Mouse (Mus musculus): ENCODE data around the gene Mogs. TPM values are rescaled to one million over a fixed set of nuclear protein-coding genes. Genes with fewer than 3 reads are reported as not detected.
A peak's percentile ranks its signal among the peaks of the same experiment; 100 is the strongest.
"Not testable (repeated sequence)": the region's sequence is repeated elsewhere in the genome, so short reads cannot be mapped to it uniquely, and the experiment has no call there.

The Mogs gene
- polyA plus RNA-seq, 1 experiment from 2014 or later = 13.7 TPM

DNA sequence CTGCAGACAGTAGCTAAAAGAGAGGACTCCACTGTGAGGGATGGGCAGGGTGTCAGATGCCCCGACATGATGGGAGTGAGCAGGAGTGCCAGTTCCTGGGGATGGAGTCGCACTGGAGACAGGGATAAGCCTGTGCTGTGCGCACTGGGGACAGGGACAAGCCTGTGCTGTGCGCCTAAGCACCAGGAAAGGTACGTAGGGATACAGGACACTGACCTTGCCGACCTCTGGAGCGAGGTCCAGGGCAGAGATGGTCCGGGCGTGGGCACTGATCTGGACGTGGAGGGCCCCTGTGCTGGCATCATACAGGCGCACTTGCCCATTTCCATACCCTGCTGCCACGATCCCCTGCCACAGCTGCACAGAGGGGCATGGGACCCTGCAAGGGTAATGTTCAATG is 37.7 kb downstream of the Mogs start:
- WGBS = 84% methylated on average over 12 of the region's 12 CpGs
- H3K4me3 ChIP-seq (ENCODE audit: low read length) = no peak overlapping the region
- no peak overlapping the region for H3K9ac ChIP-seq (ENCODE audit: low read length)
- no peaks in the 10 kb centered on the region for H3K9me3 ChIP-seq (ENCODE audit: control insufficient read depth, low read length)
- H3K36me3 ChIP-seq (ENCODE audit: control insufficient read depth, insufficient read depth, low read length) = peaks cover 11% of the 10 kb centered on the region; the same call in 1 of the 2 replicates
- H3K4me2 ChIP-seq (ENCODE audit: low read depth, low read length) = no peak overlapping the region
- no peak for ATAC-seq (ENCODE audit: low read depth)
- H3K4me1 ChIP-seq (replicated peaks; ENCODE audit: control insufficient read depth, insufficient read depth, low read length) = peaks cover 8% of the 10 kb centered on the region
- H3K27me3 ChIP-seq (ENCODE audit: control insufficient read depth, insufficient read depth, low read depth, low read length) = no peaks in the 10 kb centered on the region
- H3K27ac ChIP-seq (ENCODE audit: low read length) = no peak overlapping the region

DNA sequence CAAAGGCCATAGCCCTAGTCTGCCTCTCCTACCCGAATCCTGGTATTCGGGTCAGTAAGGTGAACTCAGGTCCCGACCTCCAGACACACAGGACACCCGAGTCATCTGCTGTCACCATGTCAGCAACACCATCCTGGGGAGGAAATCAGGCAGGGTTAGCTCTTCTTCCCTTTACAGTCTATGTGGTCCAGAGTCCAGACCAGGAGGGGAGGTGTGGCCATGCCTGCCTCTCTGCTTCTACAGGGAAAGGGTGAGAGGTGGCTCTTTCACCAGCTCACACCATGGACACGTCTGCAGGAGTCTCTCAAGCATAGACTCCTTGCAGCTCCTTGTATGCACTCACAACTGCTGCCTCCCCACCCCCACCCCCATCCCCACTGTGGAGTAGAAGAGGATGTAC is 38.2 kb downstream of the Mogs start:
- H3K9ac ChIP-seq (ENCODE audit: low read length) = no peak overlapping the region
- H3K27ac ChIP-seq (ENCODE audit: low read length) = no peak overlapping the region
- H3K27me3 ChIP-seq (ENCODE audit: control insufficient read depth, insufficient read depth, low read depth, low read length) = no peaks in the 10 kb centered on the region
- no peaks in the 10 kb centered on the region for H3K9me3 ChIP-seq (ENCODE audit: control insufficient read depth, low read length)
- ATAC-seq (ENCODE audit: low read depth) = no peak
- peaks cover 9% of the 10 kb centered on the region; the same call in 1 of the 2 replicates for H3K36me3 ChIP-seq (ENCODE audit: control insufficient read depth, insufficient read depth, low read length)
- H3K4me2 ChIP-seq (ENCODE audit: low read depth, low read length) = no peak overlapping the region
- H3K4me3 ChIP-seq (ENCODE audit: low read length) = no peak overlapping the region
- 62% methylated on average over 5 of the region's 5 CpGs for WGBS
- H3K4me1 ChIP-seq (replicated peaks; ENCODE audit: control insufficient read depth, insufficient read depth, low read length) = peaks cover 8% of the 10 kb centered on the region

DNA sequence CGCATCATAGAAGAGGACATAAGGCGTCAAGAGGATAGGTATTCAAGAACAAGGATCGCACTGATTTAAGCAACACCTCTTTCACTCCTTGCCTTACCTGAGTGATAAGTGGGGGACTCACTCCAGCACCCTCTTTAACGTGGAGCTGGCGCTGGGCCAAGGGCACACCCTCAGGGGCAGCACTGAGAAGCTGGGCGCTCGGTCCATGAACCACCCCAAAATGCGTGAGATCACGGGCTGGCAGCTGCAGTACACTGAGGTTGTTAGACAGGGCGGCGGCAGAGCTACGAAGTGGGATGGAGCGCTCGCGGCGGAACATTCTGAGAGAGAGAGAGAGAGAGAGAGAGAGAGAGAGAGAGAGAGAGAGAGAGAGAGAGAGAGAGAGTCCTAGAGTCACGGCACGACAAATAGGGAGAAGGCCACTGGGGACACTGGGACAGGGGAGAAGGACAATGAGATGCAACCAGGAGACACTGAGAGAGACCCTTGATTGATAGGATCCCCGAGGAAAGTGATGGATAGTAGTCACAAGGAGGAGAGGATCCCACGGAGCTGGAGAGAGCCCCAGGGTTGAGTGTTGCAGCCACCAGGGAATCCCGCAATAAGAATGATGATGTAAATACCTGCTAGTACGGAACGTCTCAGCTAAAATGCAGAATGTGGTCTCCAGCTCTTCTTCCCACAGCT is 40.4 kb downstream of the Mogs start:
- 6% methylated on average over 23 of the region's 23 CpGs for WGBS
- peak overlapping the region; percentile 56 for H3K4me3 ChIP-seq (ENCODE audit: low read length)
- peaks cover 8% of the 10 kb centered on the region for H3K4me1 ChIP-seq (replicated peaks; ENCODE audit: control insufficient read depth, insufficient read depth, low read length)
- no peak overlapping the region for H3K27ac ChIP-seq (ENCODE audit: low read length)
- H3K27me3 ChIP-seq (ENCODE audit: control insufficient read depth, insufficient read depth, low read depth, low read length) = peaks cover under 1% of the 10 kb centered on the region
- peak overlapping the region; percentile 54 for H3K9ac ChIP-seq (ENCODE audit: low read length)
- peak overlapping the region; percentile 81 for H3K4me2 ChIP-seq (ENCODE audit: low read depth, low read length)
- H3K36me3 ChIP-seq (ENCODE audit: control insufficient read depth, insufficient read depth, low read length) = peaks cover 6% of the 10 kb centered on the region; the same call in 1 of the 2 replicates
- no peaks in the 10 kb centered on the region for H3K9me3 ChIP-seq (ENCODE audit: control insufficient read depth, low read length)
- peak; percentile 20; the same call in 1 of the 2 replicates for ATAC-seq (ENCODE audit: low read depth)

GRCm38 (mm10) chr6:83156259-83156684 is 41.0 kb downstream of the Mogs start, which contains the start of the genes Wdr54 and 1700003E16Rik:
Wdr54 (minus strand) TSS chr6:83156397.
1700003E16Rik (plus strand) TSS chr6:83156404.
- Histone ChIP-seq H3K36me3 (ENCODE audit: control insufficient read depth, insufficient read depth, low read length) (peaks cover 6% of the 10 kb centered on the region; the same call in 1 of the 2 replicates), H3K9ac (ENCODE audit: low read length) (peak within 1 kb of the TSS; percentile 54), H3K4me3 (ENCODE audit: low read length) (peak within 1 kb of the TSS; percentile 56), H3K4me1 (replicated peaks; ENCODE audit: control insufficient read depth, insufficient read depth, low read length) (peaks cover 8% of the 10 kb centered on the region), H3K4me2 (ENCODE audit: low read depth, low read length) (peak within 1 kb of the TSS; percentile 81), H3K27me3 (ENCODE audit: control insufficient read depth, insufficient read depth, low read depth, low read length) (peaks cover 7% of the 10 kb centered on the region), H3K9me3 (ENCODE audit: control insufficient read depth, low read length) (no peaks in the 10 kb centered on the region), H3K27ac (ENCODE audit: low read length) (no peak within 1 kb of the TSS)
- WGBS = 2% methylated on average over 32 of the region's 32 CpGs
- ATAC-seq (ENCODE audit: low read depth) = peak; percentile 83

- not testable (repeated sequence) for H3K9ac ChIP-seq (ENCODE audit: low read length); H3K9me3 ChIP-seq (ENCODE audit: control insufficient read depth, low read length); H3K36me3 ChIP-seq (ENCODE audit: control insufficient read depth, insufficient read depth, low read length); H3K27ac ChIP-seq (ENCODE audit: low read length); H3K4me3 ChIP-seq (ENCODE audit: low read length); H3K4me2 ChIP-seq (ENCODE audit: low read depth, low read length); ATAC-seq (ENCODE audit: low read depth)
- Histone ChIP-seq H3K27me3 (ENCODE audit: control insufficient read depth, insufficient read depth, low read depth, low read length) (peaks cover 22% of the 10 kb centered on the region), H3K4me1 (replicated peaks; ENCODE audit: control insufficient read depth, insufficient read depth, low read length) (peaks cover 18% of the 10 kb centered on the region)
- whole genome bisulfite sequencing = 13% methylated on average over 3 of the region's 3 CpGs
These were observed 44.2 kb downstream of the Mogs start for GRCm38 (mm10) chr6:83159456-83159855.

DNA sequence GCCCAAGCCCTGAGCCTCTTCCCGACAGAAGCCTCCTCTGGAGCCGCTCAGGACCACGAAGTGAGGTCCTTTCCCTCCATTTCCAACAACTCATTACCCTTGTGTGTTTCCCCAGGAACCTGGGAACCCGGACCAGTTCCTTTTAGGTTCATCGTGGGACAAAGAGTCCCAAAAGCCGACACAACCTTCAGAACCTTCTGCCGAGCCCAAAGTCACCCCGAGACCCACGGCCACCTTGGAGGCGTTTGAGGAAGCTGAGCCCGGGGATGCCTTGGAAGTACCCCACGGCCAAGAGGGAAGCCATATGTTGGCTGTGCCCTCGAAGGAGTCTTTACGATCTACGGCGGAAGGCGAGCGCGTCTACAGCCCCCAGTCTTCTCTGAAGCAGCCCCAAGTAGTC is 46.1 kb downstream of the Mogs start:
- Histone ChIP-seq H3K9me3 (ENCODE audit: control insufficient read depth, low read length) (no peaks in the 10 kb centered on the region), H3K27ac (ENCODE audit: low read length) (no peak overlapping the region), H3K9ac (ENCODE audit: low read length) (peak overlapping the region; percentile 66), H3K4me1 (replicated peaks; ENCODE audit: control insufficient read depth, insufficient read depth, low read length) (peaks cover 18% of the 10 kb centered on the region), H3K27me3 (ENCODE audit: control insufficient read depth, insufficient read depth, low read depth, low read length) (peaks cover 22% of the 10 kb centered on the region), H3K4me2 (ENCODE audit: low read depth, low read length) (peak overlapping the region; percentile 87), H3K4me3 (ENCODE audit: low read length) (peak overlapping the region; percentile 56), H3K36me3 (ENCODE audit: control insufficient read depth, insufficient read depth, low read length) (no peaks in the 10 kb centered on the region)
- ATAC-seq (ENCODE audit: low read depth) = no peak
- WGBS = 9% methylated on average over 19 of the region's 19 CpGs

- peak overlapping the region; percentile 87 for H3K4me2 ChIP-seq (ENCODE audit: low read depth, low read length)
- H3K27ac ChIP-seq (ENCODE audit: low read length) = no peak overlapping the region
- peak overlapping the region; percentile 56 for H3K4me3 ChIP-seq (ENCODE audit: low read length)
- H3K4me1 ChIP-seq (replicated peaks; ENCODE audit: control insufficient read depth, insufficient read depth, low read length) = peaks cover 21% of the 10 kb centered on the region
- no peaks in the 10 kb centered on the region for H3K9me3 ChIP-seq (ENCODE audit: control insufficient read depth, low read length)
- peaks cover 22% of the 10 kb centered on the region for H3K27me3 ChIP-seq (ENCODE audit: control insufficient read depth, insufficient read depth, low read depth, low read length)
- peak overlapping the region; percentile 66 for H3K9ac ChIP-seq (ENCODE audit: low read length)
- ATAC-seq (ENCODE audit: low read depth) = peak; percentile 19; the same call in 1 of the 2 replicates
- no peaks in the 10 kb centered on the region for H3K36me3 ChIP-seq (ENCODE audit: control insufficient read depth, insufficient read depth, low read length)
- under 1% methylated on average over 42 of the region's 49 CpGs for WGBS
These were observed 46.8 kb downstream of the Mogs start for GRCm38 (mm10) chr6:83161921-83162641.

GRCm38 (mm10) chr6:83162701-83163100 is 47.4 kb downstream of the Mogs start:
- peaks cover 24% of the 10 kb centered on the region for H3K4me1 ChIP-seq (replicated peaks; ENCODE audit: control insufficient read depth, insufficient read depth, low read length)
- H3K4me2 ChIP-seq (ENCODE audit: low read depth, low read length) = peak overlapping the region; percentile 87
- H3K4me3 ChIP-seq (ENCODE audit: low read length) = peak overlapping the region; percentile 56
- ATAC-seq (ENCODE audit: low read depth) = no peak
- H3K27ac ChIP-seq (ENCODE audit: low read length) = no peak overlapping the region
- no peaks in the 10 kb centered on the region for H3K9me3 ChIP-seq (ENCODE audit: control insufficient read depth, low read length)
- WGBS = 0% methylated on average over 8 of the region's 8 CpGs
- H3K27me3 ChIP-seq (ENCODE audit: control insufficient read depth, insufficient read depth, low read depth, low read length) = peaks cover 22% of the 10 kb centered on the region
- peak overlapping the region; percentile 66 for H3K9ac ChIP-seq (ENCODE audit: low read length)
- no peaks in the 10 kb centered on the region for H3K36me3 ChIP-seq (ENCODE audit: control insufficient read depth, insufficient read depth, low read length)

GRCm38 (mm10) chr6:83165026-83165606 is 49.8 kb downstream of the Mogs start:
- no peaks in the 10 kb centered on the region for H3K9me3 ChIP-seq (ENCODE audit: control insufficient read depth, low read length)
- WGBS = 4% methylated on average over 6 of the region's 6 CpGs
- no peaks in the 10 kb centered on the region for H3K36me3 ChIP-seq (ENCODE audit: control insufficient read depth, insufficient read depth, low read length)
- H3K4me2 ChIP-seq (ENCODE audit: low read depth, low read length) = peak overlapping the region; percentile 82
- H3K27me3 ChIP-seq (ENCODE audit: control insufficient read depth, insufficient read depth, low read depth, low read length) = peaks cover 22% of the 10 kb centered on the region
- peak overlapping the region; percentile 93 for H3K9ac ChIP-seq (ENCODE audit: low read length)
- ATAC-seq (ENCODE audit: low read depth) = peak; percentile 19; the same call in 1 of the 2 replicates
- peak overlapping the region; percentile 58 for H3K27ac ChIP-seq (ENCODE audit: low read length)
- peak overlapping the region; percentile 89 for H3K4me3 ChIP-seq (ENCODE audit: low read length)
- H3K4me1 ChIP-seq (replicated peaks; ENCODE audit: control insufficient read depth, insufficient read depth, low read length) = peaks cover 24% of the 10 kb centered on the region
